Mouse (Mus musculus): ENCODE data around the gene Astn1. TPM values are rescaled to one million over a fixed set of nuclear protein-coding genes. Genes with fewer than 3 reads are reported as not detected.

Gene Astn1
- polyA plus RNA-seq, 1 experiment = 0.02 TPM

GRCm38 (mm10) chr1:158385311-158385710 is 23.2 kb downstream of the Astn1 start:
- Histone ChIP-seq H3K27me3 (ENCODE audit: control insufficient read depth, insufficient read depth, low read length) (no peaks in the 10 kb centered on the region), H3K4me3 (ENCODE audit: extremely low read depth, insufficient read depth, insufficient read length) (no peak overlapping the region), H3K4me1 (ENCODE audit: control insufficient read depth, insufficient read depth, insufficient read length) (no peaks in the 10 kb centered on the region), H3K27ac (ENCODE audit: insufficient read depth, low read length) (no peak overlapping the region), H3K36me3 (ENCODE audit: control insufficient read depth, insufficient read depth, low read length) (no peaks in the 10 kb centered on the region)
- TF ChIP-seq POLR2A (IDR thresholded peaks at IDR 0.05; ENCODE audit: low read depth, low read length) = no peak
- TF ChIP-seq CTCF (IDR thresholded peaks at IDR 0.05; ENCODE audit: extremely low read depth, insufficient read depth, insufficient read length, insufficient replicate concordance) = no peak
- 92% methylated on average over 2 of the region's 2 CpGs for WGBS
- no peak for DNase-seq (ENCODE audit: low read depth in 1 of 2, low spot score in 2 of 2)

DNA sequence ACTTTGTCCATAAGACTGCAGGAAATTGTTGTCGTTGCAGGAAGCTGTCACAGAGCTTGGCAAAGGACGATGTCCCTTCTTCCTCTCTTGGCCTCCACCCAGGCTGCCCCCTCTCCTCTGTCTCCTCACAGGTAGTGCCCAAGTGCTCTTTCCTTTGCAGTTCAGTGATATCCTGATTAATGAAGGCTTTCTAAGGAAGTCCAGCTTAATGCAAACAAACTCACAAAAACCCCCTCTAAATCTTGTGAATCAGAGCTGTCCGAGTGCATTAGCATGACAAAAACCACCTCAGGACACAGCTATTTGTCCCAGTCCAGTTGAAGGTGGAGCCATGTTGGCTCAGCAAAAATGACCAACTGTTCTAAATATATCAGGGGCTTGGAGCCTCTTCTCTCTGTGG is 24.7 kb downstream of the Astn1 start:
- H3K27ac ChIP-seq (ENCODE audit: insufficient read depth, low read length) = no peak overlapping the region
- no peak for DNase-seq (ENCODE audit: low read depth in 1 of 2, low spot score in 2 of 2)
- no peaks in the 10 kb centered on the region for H3K36me3 ChIP-seq (ENCODE audit: control insufficient read depth, insufficient read depth, low read length)
- 24% methylated on average over 3 of the region's 3 CpGs for WGBS
- no peak overlapping the region for H3K4me3 ChIP-seq (ENCODE audit: extremely low read depth, insufficient read depth, insufficient read length)
- no peaks in the 10 kb centered on the region for H3K27me3 ChIP-seq (ENCODE audit: control insufficient read depth, insufficient read depth, low read length)
- TF ChIP-seq POLR2A (IDR thresholded peaks at IDR 0.05; ENCODE audit: low read depth, low read length) (no peak), CTCF (IDR thresholded peaks at IDR 0.05; ENCODE audit: extremely low read depth, insufficient read depth, insufficient read length, insufficient replicate concordance) (no peak)
- no peaks in the 10 kb centered on the region for H3K4me1 ChIP-seq (ENCODE audit: control insufficient read depth, insufficient read depth, insufficient read length)

DNA sequence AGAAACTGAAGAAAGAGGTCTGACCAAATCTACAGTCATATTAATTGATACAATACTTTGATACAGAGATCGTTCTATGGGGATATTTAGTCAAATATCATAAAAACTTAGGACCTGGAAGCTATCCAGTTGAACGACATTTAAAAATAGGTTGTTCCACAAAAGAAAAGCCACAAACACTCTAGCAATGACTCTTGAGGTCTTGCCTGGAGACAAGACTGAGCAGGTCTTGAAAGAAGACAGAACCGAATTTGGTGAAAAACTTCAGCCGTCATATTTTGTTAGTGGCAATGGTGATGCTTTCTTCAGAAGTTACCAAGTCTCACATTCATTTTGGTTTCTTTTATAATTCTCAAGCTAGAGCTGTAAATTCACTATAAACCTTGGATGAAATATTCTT is 26.9 kb downstream of the Astn1 start:
- Histone ChIP-seq H3K4me3 (ENCODE audit: extremely low read depth, insufficient read depth, insufficient read length) (no peak overlapping the region), H3K4me1 (ENCODE audit: control insufficient read depth, insufficient read depth, insufficient read length) (no peaks in the 10 kb centered on the region), H3K36me3 (ENCODE audit: control insufficient read depth, insufficient read depth, low read length) (no peaks in the 10 kb centered on the region), H3K27me3 (ENCODE audit: control insufficient read depth, insufficient read depth, low read length) (no peaks in the 10 kb centered on the region), H3K27ac (ENCODE audit: insufficient read depth, low read length) (no peak overlapping the region)
- TF ChIP-seq POLR2A (IDR thresholded peaks at IDR 0.05; ENCODE audit: low read depth, low read length) = no peak
- TF ChIP-seq CTCF (IDR thresholded peaks at IDR 0.05; ENCODE audit: extremely low read depth, insufficient read depth, insufficient read length, insufficient replicate concordance) = no peak
- DNase-seq (ENCODE audit: low read depth in 1 of 2, low spot score in 2 of 2) = no peak
- 92% methylated on average over 4 of the region's 4 CpGs for WGBS

GRCm38 (mm10) chr1:158390693-158391092 is 28.6 kb downstream of the Astn1 start:
- Histone ChIP-seq H3K36me3 (ENCODE audit: control insufficient read depth, insufficient read depth, low read length) (no peaks in the 10 kb centered on the region), H3K4me3 (ENCODE audit: extremely low read depth, insufficient read depth, insufficient read length) (no peak overlapping the region), H3K27ac (ENCODE audit: insufficient read depth, low read length) (no peak overlapping the region), H3K4me1 (ENCODE audit: control insufficient read depth, insufficient read depth, insufficient read length) (no peaks in the 10 kb centered on the region), H3K27me3 (ENCODE audit: control insufficient read depth, insufficient read depth, low read length) (no peaks in the 10 kb centered on the region)
- no peak for DNase-seq (ENCODE audit: low read depth in 1 of 2, low spot score in 2 of 2)
- TF ChIP-seq CTCF (IDR thresholded peaks at IDR 0.05; ENCODE audit: extremely low read depth, insufficient read depth, insufficient read length, insufficient replicate concordance) = no peak
- TF ChIP-seq POLR2A (IDR thresholded peaks at IDR 0.05; ENCODE audit: low read depth, low read length) = no peak
- 83% methylated on average over 4 of the region's 4 CpGs for WGBS

DNA sequence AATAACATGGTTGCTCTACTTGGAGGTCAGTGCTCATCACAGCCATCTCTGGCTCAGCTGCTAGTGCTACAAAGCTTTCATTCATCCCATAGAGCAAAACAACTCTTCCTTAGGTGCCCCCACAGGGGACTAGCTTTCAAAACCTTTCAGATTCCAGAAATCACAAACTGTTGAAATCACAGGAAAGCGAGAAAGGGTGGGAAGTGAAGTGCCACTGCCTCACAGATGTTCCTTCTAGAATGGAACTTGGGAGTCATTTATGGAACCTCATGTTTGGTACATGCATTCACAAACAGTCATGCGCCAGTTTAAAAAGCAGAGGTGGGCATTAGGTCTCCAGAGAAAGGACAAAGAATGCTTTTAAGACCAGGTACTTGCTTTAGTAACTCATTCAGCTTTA is 35.0 kb downstream of the Astn1 start:
- Histone ChIP-seq H3K27me3 (ENCODE audit: control insufficient read depth, insufficient read depth, low read length) (no peaks in the 10 kb centered on the region), H3K4me3 (ENCODE audit: extremely low read depth, insufficient read depth, insufficient read length) (no peak overlapping the region), H3K36me3 (ENCODE audit: control insufficient read depth, insufficient read depth, low read length) (no peaks in the 10 kb centered on the region), H3K27ac (ENCODE audit: insufficient read depth, low read length) (no peak overlapping the region), H3K4me1 (ENCODE audit: control insufficient read depth, insufficient read depth, insufficient read length) (no peaks in the 10 kb centered on the region)
- WGBS = 76% methylated on average over 2 of the region's 2 CpGs
- DNase-seq (ENCODE audit: low read depth in 1 of 2, low spot score in 2 of 2) = no peak
- TF ChIP-seq POLR2A (IDR thresholded peaks at IDR 0.05; ENCODE audit: low read depth, low read length) (no peak), CTCF (IDR thresholded peaks at IDR 0.05; ENCODE audit: extremely low read depth, insufficient read depth, insufficient read length, insufficient replicate concordance) (no peak)

- 74% methylated on average over 2 of the region's 2 CpGs for WGBS
- Histone ChIP-seq H3K27ac (ENCODE audit: insufficient read depth, low read length) (no peak overlapping the region), H3K4me3 (ENCODE audit: extremely low read depth, insufficient read depth, insufficient read length) (no peak overlapping the region), H3K36me3 (ENCODE audit: control insufficient read depth, insufficient read depth, low read length) (no peaks in the 10 kb centered on the region), H3K4me1 (ENCODE audit: control insufficient read depth, insufficient read depth, insufficient read length) (no peaks in the 10 kb centered on the region), H3K27me3 (ENCODE audit: control insufficient read depth, insufficient read depth, low read length) (no peaks in the 10 kb centered on the region)
- DNase-seq (ENCODE audit: low read depth in 1 of 2, low spot score in 2 of 2) = no peak
- TF ChIP-seq POLR2A (IDR thresholded peaks at IDR 0.05; ENCODE audit: low read depth, low read length) (no peak), CTCF (IDR thresholded peaks at IDR 0.05; ENCODE audit: extremely low read depth, insufficient read depth, insufficient read length, insufficient replicate concordance) (no peak)
Measured at GRCm38 (mm10) chr1:158400898-158401297, 38.8 kb downstream of the Astn1 start.

GRCm38 (mm10) chr1:158405899-158406769 is 44.1 kb downstream of the Astn1 start:
- WGBS = 70% methylated on average over 10 of the region's 10 CpGs
- H3K4me1 ChIP-seq (ENCODE audit: control insufficient read depth, insufficient read depth, insufficient read length) = no peaks in the 10 kb centered on the region
- no peaks in the 10 kb centered on the region for H3K36me3 ChIP-seq (ENCODE audit: control insufficient read depth, insufficient read depth, low read length)
- no peak overlapping the region for H3K27ac ChIP-seq (ENCODE audit: insufficient read depth, low read length)
- no peak overlapping the region for H3K4me3 ChIP-seq (ENCODE audit: extremely low read depth, insufficient read depth, insufficient read length)
- TF ChIP-seq POLR2A (IDR thresholded peaks at IDR 0.05; ENCODE audit: low read depth, low read length) (no peak), CTCF (IDR thresholded peaks at IDR 0.05; ENCODE audit: extremely low read depth, insufficient read depth, insufficient read length, insufficient replicate concordance) (no peak)
- no peaks in the 10 kb centered on the region for H3K27me3 ChIP-seq (ENCODE audit: control insufficient read depth, insufficient read depth, low read length)
- DNase-seq (ENCODE audit: low read depth in 1 of 2, low spot score in 2 of 2) = no peak

All from spleen, adult 2 months (tissue).